Mouse (Mus musculus) erythroblast, adult 5-6 weeks (primary cell): Measurements from ENCODE around the gene Ptbp3. TPM values are rescaled to one million over a fixed set of nuclear protein-coding genes. Genes with fewer than 3 reads are reported as not detected.
"Not testable (repeated sequence)": the region's sequence is repeated elsewhere in the genome, so short reads cannot be mapped to it uniquely, and the experiment has no call there.

Experiments used
- ATAC-seq: replicated peaks from 2 replicates; pipeline ENCODE4 v1.8.0; 2016; ENCODE audit warnings: moderate number of reproducible peaks, mild to moderate bottlenecking, moderate TSS enrichment, inconsistent platforms; ENCODE audit not compliant: poor library complexity, low FRiP score, severe bottlenecking
- total RNA-seq, 2 experiments: library from RNA; stranded (forward) in 1 of 2; stranded (reverse) in 1 of 2; fragments of 150-400 nt in 1 of 2; fragments of 200-764, 138-1000 nt in 1 of 2; gene quantifications; 2 replicates each; pipeline versions ENCODE4 v1.2.3 to v1.2.4; 2015 to 2017; ENCODE audit warnings: low replicate concordance in 2 of 2

The Ptbp3 gene
- total RNA-seq (2015; ENCODE audit: low replicate concordance) (230 and 233 TPM in 2 replicates), total RNA-seq (2017; ENCODE audit: low replicate concordance) (229 and 276 TPM in 2 replicates)

DNA sequence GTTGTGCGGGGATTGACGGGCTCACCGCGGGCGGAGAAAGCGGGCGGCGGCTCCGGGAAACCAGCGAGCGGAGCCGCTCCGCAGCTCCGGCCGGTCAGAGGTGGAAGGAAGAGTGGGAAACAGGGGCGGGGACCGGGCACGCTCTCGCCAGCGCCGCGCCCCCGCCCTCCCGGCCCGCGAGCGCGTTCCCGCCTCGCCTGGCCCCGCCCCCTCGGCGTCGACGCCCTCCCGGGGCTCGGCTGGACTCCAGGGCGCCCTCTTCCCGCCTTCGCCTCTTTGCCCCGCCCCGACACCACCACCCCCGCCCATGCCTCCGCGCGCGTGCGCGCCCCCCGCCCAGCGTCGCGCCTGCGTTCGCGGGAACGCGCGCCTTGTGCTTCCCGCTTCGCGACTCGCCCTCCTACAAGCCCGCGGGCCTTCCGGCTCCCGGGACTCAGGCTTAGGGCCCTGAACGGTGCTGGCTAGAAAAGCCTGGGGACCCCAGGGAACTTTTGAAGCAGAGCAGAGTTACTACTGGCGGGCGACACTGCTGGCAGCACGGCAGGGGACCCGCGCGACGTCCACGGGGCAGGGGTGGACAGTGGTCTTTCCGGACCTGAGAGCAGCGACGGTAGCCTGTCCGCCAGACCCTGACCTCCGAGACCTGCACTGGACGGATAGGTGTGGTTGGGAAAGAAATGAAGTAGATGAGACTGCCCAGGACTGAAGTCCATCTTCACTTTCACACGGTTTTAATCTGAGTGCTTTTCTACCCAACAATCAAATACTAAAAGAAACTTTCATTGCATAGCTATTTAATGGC lies at the start of gene Ptbp3:
Gene Ptbp3, minus strand, starts transcription at position 190 of the 802 bp plus-strand sequence.
- ATAC-seq = peak; percentile 64

DNA sequence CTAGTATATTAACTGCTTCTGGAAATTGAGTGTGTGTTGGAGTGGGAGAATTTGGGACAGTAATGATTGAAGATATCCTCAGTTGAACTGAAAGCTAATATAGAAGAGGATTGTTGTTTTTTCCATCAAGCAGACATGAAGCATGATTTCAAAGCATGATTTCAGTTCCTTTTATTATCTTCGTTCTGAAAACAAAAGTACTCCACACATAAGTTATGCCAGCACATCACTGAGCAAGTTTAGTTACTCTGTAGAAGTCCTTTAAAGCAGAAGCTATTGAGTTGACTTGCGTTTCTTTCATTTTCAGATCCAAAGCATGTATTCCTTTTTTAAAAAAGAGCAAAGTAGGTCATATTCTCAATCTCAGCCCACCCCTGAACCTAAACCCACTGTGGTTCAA lies 47.4 kb upstream of the Ptbp3 start:
- ATAC-seq = no peak

DNA sequence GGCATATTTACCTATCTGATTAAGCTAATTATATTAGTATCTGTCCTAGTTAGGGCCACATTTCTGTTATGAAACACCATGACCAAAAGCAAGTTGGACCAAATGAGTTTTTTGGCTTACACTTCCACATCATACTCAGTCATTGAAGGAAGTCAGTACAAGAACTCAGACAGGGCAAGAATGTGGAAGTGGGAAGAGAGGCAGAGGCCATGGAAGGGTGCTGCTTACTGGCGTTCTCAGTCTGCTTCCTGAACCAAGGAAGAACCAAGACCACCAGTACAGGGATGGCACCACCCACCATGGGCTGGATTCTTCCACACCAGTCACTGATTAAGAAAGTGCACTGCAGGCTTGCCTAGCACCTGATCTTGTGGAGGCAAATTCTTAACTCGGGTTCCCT lies 45.5 kb upstream of the Ptbp3 start:
- ATAC-seq = no peak

DNA sequence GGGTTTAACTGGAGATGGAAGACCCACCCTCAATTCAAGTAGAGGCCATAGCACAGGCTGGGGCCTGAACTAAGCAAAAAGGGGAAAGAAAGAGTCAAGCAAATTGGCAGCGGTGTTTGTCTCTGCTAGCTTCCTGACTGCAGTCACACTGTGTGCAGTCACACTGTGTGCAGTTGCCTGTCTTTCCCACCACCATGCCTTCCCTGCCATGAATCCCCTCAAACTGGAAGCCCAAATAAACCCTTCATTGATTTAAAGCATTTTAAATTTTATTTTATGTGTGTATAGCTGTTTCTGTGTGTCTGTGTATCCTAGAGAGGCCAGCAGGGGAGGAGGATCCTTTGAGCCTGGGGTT lies 38.7 kb upstream of the Ptbp3 start:
- no peak for ATAC-seq

DNA sequence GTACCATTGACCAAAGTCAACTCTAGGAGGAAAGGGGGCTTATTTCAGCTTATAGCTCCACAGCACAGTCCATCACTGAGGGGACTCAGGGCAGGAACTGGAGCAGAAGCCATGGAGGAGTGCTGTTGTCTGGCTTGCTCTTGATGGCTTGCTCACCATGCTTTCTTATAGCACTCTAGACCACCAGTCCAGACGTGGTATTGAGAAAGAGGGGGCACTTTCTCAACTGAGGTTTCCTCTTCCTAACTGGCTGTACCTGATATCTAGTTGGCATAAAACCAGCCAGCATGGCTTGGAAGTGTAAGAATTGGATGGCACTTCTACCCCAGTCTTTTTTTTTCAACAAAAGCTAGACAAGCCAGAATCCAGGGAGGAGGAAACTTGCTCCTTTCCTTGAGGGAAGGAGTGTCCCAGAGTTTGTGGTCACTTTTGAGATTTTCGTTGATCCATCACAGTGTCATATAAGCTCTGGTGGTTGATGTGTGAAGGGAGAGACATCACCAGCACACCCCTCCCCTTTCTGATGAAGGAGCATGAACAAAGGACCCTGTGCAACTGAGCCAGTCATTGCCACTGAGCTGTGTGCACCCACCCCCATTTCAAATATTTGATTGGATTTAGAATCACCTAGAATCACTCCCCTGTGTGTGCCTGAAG lies 38.2 kb upstream of the Ptbp3 start:
- no peak for ATAC-seq

DNA sequence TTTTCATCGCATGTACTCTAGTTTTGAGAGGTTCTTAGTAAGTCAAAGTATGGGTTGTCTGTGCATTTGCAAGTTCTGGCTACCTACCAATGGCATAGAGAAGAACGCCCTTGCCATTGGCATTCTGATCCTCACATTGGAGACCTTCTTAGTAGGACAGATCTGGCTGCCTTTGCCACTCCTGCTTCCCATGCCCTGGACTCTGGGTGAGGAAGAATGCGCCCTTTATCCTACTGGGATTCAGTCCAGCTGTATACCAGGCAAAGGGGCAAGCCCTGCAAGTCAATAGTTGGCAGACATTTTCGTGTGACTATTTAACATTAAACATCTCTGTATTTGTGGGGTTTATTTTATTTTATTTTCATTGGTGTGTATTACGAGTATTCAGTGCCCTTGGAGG lies 35.9 kb upstream of the Ptbp3 start:
- ATAC-seq = no peak

DNA sequence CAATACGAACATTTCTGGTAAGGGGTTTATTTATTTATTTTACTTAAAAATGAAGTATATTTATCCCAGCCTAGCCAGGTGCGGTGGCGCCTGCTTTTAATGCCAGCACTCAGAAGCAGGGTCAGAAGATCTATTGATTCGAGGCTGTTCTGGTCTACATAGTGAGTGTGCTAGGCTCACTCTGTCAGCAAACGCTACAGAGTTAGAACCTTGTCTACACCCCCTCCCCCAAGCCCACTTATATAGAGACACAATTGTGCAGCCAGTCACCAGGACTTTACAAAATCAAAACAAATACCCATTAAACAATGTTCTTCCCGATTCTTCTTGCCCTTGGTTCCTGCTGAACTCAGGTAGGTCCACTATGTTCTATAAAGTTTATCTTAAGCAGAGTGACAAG lies 33.0 kb upstream of the Ptbp3 start:
- no peak for ATAC-seq

DNA sequence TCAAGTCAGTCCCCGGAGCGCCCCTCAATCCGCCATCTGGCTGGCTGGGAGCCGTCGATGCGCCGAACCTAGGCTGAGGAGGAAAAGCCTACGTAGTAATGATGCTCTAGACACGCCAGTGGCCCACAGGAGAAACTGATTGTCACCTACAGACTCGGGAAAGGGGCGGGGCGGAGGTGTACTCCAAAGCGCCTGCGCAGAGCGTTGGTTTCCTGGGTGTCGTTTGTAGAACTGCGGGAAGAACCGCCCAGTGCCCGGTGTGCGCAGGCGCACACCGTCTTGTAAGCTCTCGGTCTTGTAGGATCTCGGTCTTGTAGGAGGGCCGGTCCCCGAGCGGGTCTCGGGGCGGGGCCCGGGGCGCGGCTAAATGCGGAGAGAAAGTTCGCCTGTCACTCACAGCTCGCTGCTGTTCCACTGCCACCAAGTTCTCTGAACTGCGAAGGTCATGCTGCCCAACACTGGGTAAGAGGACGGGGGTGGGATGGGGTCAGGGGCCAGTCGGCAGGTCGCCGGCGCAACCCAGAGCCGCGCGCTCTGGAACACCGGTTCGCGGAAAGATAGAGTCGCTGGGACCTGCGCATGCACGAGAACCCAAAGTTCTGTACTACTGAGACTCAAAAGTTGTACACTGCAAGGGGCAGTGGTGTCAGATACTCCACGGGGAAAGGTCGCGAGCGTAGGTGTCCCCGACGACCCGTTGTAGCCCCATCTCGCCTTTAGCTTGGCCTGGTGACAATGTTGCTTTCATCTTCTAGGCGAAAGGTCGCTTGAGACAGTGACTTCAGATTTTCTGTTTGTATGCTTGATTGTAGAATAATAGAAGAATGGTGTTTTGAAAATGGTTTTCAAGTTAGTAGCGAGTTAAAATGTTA lies 32.4 kb upstream of the Ptbp3 start, which contains the start of gene Hsdl2:
Gene Hsdl2, plus strand, starts transcription at position 250 of the 872 bp plus-strand sequence.
- ATAC-seq = peak; percentile 97

DNA sequence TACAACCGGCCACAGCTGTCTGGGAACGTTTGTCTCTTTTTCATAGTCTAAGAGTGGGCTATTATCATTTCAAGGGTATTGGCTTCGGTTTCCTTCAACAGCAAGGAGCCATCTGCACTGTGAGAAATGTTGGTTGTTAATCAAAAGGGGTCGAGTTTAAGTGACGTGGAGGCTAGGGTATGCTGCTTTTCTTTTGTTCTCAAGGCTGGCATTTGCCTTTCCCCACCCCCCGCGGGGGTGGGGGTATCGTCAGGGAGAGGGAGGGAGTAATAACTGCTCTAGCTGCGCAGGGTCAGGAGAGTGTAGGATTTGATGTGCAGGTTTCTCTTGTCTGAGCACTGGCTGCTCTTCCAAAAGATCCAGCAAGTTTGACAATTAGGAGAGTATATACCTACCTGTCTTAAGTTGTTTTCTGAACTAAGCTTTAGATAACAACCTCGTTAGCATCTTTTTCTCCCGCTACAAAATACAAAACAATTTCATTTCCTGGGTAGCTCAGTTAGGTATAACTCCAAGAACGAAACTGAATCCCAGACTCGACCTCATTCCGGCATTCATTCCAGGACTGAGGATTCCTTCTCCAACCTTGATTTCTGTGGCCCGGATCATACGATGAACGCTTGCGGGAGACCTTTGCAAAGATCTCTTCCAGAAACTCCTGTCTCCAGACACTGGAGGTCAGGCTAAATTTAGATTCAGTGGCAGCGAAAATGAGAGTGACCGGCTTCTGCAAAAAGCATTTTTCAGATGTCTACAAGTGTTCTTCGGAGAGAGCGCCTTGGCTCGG lies 31.5 kb upstream of the Ptbp3 start:
- ATAC-seq = peak; percentile 5; the same call in 1 of the 2 replicates

DNA sequence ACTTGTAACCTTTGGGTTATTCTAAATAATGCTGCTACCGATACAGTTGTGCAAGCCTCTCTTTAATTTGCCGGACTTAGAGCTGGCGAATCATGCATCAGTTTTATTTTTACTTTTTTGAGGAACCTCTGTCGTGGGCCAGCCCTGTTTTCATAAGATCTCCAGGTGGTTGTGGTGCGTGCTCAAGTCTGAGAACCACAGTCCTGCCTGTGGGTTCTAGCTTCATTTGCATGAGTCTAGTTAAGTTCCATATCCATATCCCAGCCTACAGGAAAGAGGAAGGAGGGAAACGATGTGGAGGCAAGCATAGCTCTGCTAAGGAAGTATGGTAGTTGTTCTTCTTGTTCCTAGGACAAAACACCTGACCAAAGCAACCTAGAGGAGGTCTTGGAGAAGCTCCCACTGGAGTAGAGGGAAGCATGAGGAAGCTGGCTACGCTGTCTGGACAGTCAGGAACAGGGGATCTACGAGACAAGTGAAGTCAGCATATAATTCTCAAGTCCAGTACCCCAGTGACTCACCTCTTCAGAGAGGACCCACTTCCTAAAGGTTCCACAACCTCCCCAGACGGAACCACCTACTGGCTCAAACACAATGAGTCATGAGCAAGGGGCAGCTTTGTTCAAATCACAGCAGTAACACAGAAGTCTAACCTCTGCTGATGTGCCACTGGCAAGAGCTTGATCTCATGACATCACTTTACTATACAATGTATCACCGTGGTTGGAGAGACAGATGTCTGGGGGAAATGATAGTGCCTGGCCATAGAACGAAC lies 26.2 kb upstream of the Ptbp3 start:
- no peak for ATAC-seq

DNA sequence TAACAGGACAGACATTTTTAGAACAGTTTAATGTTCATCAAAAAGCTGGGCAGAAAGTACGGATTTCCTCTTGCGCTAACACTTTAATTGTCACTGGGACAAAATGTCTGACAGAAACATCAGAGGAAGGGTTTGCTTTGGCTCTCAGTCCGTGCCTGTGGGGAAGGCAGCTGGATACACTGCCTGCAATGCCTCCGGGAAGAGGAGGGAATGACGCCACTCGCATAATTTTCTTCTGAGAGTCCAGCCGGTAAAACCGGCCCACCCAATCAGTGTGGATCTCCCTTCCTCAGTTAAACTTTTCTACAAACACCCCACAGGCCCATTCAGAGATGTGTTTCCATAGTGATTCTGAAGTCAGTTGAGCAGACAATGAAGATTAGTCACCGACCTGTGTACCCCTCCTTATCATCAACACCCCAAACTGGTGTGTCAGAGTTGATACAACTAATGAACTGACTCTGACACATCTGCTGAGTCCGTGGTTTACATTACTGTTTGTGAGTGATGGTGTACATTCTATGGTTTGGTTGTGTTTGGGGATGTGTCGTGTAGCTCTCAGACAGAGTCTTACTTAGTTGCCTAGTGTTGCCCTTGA lies 23.5 kb upstream of the Ptbp3 start:
- ATAC-seq = no peak; the same call in 1 of the 2 replicates

DNA sequence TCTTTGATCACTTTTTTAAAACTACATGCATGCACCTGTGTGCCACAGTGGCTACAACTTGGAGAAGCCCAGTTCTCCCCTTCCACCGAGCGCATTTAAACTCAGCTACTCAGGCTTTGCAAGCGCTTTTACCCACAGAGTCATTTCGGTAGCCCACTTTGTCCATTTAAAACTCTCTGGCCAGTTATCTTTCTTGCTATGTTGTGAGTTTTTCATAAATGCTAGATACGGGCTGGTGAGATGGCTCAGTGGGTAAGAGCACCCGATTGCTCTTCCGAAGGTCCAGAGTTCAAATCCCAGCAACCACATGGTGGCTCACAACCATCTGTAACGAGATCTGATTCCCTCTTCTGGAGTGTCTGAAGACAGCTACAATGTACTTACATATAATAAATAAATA lies 21.4 kb upstream of the Ptbp3 start:
- not testable (repeated sequence) for ATAC-seq

DNA sequence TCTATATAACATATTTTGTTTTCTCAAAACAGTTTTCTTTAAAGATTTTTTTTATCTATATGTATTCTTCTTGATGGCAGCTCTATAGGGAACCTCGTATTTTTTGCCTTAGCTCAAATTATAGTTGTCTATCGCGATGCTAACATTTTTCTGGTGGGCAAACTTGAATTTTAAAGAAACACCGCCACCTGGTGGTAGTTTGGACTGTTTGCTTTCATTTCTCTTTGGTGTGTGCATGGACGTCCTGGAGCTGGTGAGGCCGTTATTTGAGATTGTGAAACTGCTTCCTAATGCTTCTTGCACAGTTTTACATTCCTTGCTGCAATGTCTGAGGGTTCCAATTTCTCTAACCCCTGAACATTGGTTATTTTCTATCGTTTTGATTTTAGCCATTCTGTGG lies 20.4 kb upstream of the Ptbp3 start:
- peak; percentile 85 for ATAC-seq

DNA sequence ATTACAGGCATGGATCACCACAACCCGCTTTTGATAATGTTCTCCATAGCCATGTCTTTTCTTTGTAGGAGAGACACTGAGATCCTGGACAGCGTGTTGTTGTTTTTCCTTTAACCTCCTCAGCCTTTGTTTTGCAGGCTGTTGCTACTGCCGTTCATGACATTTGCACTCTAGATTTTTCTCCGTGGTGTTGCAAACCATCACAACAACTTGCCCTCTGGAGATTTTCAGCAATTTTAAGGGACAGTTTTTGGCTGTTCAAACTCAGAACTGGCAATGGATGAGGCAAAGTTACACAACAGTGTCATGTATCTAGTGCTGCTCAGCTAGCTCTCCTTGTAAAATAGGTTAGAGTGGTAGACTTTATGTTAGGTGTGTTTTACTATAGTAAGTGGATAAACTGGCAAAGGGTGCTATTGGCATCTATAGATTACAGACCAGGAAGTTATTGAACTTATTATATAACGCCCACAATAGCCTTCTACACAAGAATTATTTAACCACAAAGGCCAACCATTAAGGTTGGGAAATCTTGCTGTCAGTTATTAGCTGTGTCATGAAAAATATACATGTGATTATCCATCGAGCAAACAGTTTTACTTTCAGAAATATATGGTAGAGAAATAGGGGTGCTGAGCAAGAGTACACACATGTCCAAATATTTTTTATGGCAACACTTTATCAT lies 18.6 kb upstream of the Ptbp3 start:
- no peak for ATAC-seq

DNA sequence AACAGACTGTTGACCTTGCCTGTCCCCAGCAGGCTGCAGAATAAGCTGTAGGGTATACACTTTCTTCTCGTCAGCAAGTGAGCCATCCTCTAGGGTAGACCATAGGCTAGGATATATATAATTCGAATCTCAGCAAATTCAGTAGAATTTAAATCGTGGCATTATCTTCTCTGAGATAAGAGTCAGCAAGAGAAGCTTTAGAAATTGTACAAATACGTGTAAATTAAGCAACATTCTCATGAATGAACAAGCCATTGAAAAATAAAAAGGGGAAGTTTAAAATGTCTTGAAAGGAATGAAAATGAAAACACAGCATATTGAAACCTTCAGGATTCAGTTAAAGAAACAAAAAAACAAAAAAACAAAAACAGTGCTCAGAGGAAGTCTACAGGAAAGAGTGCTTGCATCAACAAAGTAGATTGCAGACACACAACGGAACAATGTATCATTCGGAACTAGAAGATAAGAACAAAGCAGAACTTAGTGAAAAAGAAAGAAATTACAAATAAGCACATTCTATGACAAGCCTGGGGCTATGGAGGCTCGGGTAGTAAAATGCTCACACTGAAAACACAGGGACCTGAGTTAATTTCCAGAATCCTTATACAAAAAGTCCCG lies 16.5 kb upstream of the Ptbp3 start:
- ATAC-seq = no peak

DNA sequence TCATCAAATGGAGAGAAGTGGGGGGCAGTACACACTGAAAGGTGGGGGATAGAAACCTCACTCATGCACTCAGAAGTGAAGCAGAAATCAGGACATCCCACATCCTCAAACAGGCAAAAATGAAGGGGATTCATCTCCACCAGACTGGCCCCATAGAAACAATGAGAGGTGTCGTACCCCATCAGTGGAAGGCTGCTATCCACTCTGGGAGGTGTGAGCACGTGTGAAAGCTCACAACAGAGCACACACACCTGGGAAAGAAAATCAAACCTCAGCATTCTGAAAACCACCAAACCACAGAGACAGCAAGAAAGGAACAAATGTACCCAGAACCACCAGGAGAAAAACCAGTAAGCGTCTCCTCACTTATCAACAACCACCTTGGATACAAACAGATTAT lies 15.0 kb upstream of the Ptbp3 start:
- no peak for ATAC-seq

DNA sequence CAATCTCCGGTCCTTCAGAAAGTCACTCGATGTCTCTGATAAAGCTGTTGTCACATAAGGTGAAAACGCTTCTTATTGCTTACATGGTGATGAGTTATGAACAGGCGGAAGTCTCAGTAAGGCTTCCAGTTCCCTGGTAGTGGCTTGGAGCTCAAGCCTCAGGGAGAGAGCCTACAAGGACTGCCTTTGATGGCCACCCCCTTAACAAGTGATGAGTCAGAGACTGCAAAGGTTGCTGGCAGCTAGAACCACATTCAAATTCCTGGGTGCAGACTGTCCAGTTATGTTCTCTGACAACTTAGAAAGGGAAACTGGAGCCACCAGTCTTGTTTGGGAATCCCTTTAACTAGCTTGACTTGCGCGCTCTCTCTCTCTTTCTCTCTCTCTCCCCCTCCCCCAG lies 11.0 kb upstream of the Ptbp3 start:
- no peak for ATAC-seq
